ENCODE assay signal across 25 mouse cellular contexts in the genomic region with DNA sequence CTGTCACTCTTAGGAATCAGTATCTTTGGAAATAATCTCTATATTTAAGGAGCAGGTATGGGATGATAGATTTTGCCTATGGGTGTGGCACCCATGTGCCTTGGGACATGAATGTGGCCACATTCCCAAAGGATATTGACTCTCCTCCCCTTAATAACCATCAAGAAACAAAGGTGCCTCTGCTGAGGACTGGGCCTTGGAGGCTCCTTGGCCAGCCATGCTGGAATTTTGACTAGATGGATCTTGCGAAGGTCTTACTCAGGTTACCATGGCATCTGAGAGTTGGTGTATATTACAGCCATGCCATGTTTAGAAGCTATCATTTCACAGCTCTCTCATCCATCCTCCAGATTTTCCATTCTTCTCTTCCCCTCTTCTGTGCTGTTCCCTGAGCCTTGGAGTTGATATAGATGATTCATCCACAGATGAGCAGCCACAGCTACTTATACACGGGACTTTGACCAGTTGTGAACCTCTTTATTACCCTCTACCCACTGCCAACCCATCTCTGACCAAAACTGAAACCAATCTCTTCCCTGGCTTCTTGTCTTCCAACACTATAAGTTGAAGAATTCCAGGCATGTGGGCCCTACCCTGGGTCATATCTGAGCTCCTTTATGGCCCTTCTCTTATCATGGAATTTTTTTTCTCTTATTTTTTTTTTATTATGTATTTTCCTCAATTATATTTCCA.
"Had no signal": no experiment of that assay in that cellular context is flagged by ENCODE, and none has a peak within 500 bp of the region (broad histone marks: within the 10 kb centered on the region; RNA-seq: fewer than 3 reads in every experiment).

No protein-coding gene starts in this region.

- DNase-seq: gastrocnemius, adult 2 months; gastrocnemius, postnatal 10 days; gastrocnemius, postnatal 25 days; heart, postnatal 10 days; heart, postnatal 4 days; kidney, adult 11 months; kidney, adult 2 months; kidney, adult 9 months; kidney, postnatal 14 days; kidney, postnatal 36 days; left cerebral cortex, postnatal 4 days had no signal

- ATAC-seq: hindbrain, embryonic 16.5 days; inflammation-experienced regulatory T-cells, adult 6 months; liver, embryonic 12.5 days had no signal

- H3K4me2 ChIP-seq: heart, embryonic 12.5 days; hindbrain, embryonic 12.5 days; hindbrain, embryonic 14.5 days; kidney, embryonic 15.5 days; limb, embryonic 13.5 days; limb, embryonic 15.5 days; liver, embryonic 12.5 days had no signal

- H3K27ac ChIP-seq: gastrocnemius, adult 2 months; heart, embryonic 10.5 days; hindbrain, embryonic 10.5 days; hindbrain, embryonic 12.5 days; hindbrain, embryonic 14.5 days; kidney, embryonic 15.5 days; kidney, postnatal 0 days; left cerebral cortex, adult 2 months; limb, embryonic 13.5 days; limb, embryonic 15.5 days; liver, embryonic 12.5 days; liver, embryonic 14.5 days had no signal

- H3K9ac ChIP-seq: heart, embryonic 12.5 days; hindbrain, embryonic 12.5 days; hindbrain, embryonic 14.5 days; kidney, embryonic 15.5 days; limb, embryonic 13.5 days; limb, embryonic 15.5 days; liver, embryonic 12.5 days; liver, embryonic 14.5 days had no signal

- H3K4me3 ChIP-seq: gastrocnemius, adult 2 months; heart, embryonic 10.5 days; heart, embryonic 12.5 days; hindbrain, embryonic 10.5 days; hindbrain, embryonic 12.5 days; kidney, embryonic 15.5 days; left cerebral cortex, adult 2 months; limb, embryonic 13.5 days; limb, embryonic 15.5 days; liver, embryonic 12.5 days had no signal

- H3K4me1 ChIP-seq: heart, embryonic 10.5 days; heart, embryonic 12.5 days; hindbrain, embryonic 10.5 days; hindbrain, embryonic 12.5 days; kidney, embryonic 15.5 days; limb, embryonic 15.5 days had no signal

- H3K9me3 ChIP-seq: heart, embryonic 10.5 days; heart, embryonic 12.5 days; hindbrain, embryonic 10.5 days; hindbrain, embryonic 12.5 days; kidney, embryonic 15.5 days; limb, embryonic 13.5 days; limb, embryonic 15.5 days; liver, embryonic 12.5 days had no signal

- H3K27me3 ChIP-seq: heart, embryonic 12.5 days; hindbrain, embryonic 12.5 days; kidney, embryonic 15.5 days; limb, embryonic 13.5 days; limb, embryonic 15.5 days; liver, embryonic 12.5 days had no signal

- H3K36me3 ChIP-seq: heart, embryonic 10.5 days; heart, embryonic 12.5 days; hindbrain, embryonic 10.5 days; hindbrain, embryonic 12.5 days; kidney, embryonic 15.5 days; limb, embryonic 13.5 days; limb, embryonic 15.5 days; liver, embryonic 12.5 days had no signal
